8 mouse cellular contexts compared by ENCODE assay signal in the genomic region with DNA sequence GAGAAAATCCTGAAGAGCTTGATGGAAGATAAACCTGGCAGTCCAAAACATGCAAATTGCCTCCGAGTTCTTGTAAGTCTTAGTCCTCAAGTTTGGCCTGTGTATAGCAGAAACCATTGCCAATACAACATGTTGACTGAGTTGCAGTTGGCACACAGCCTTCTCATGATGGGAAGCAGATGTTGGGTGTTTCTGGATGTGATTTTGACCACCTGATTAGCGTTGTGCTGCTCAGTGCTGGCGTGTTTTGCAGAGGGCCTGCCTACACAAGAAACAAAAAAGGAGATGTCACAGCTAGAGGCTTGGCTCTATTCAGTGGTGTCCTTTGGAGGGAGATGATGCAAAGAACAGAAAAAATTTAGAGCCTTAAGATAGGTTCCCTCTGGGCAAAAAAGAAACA.
DNase-seq lines count a peak whose midpoint lies in the region; ATAC-seq lines count a peak whose summit lies in the region.

No protein-coding gene starts in this region.

- no peaks in the 10 kb centered on the region for H3K4me1 ChIP-seq in hindbrain, embryonic 16.5 days (ENCODE audit: control insufficient read depth, insufficient read depth, low read depth, low read length)
- no peaks in the 10 kb centered on the region for H3K4me1 ChIP-seq in hindbrain, embryonic 14.5 days (replicated peaks; ENCODE audit: control insufficient read depth, insufficient read depth, low read length)
- H3K4me1 ChIP-seq in embryonic facial prominence, embryonic 12.5 days = no peaks in the 10 kb centered on the region; the same call in 1 of the 2 replicates
- H3K4me1 ChIP-seq in heart, embryonic 16.5 days (ENCODE audit: control insufficient read depth, insufficient read depth, low read length) = 0 out of 2 replicates have a peak, but pooled peaks cover 3% of the 10 kb centered on the region
- H3K4me1 ChIP-seq in lung, embryonic 15.5 days = no peaks in the 10 kb centered on the region
- H3K4me1 ChIP-seq in midbrain, embryonic 10.5 days = no peaks in the 10 kb centered on the region

- no peak for DNase-seq in hindbrain, embryonic 14.5 days (ENCODE audit: low spot score)
- DNase-seq in spleen, adult 18-20 months = no peak
- DNase-seq in adrenal gland, adult (ENCODE audit: inconsistent age in 2 of 2, low spot score in 1 of 2) = no peak
- DNase-seq in midbrain, embryonic 10.5 days (ENCODE audit: low spot score) = no peak

- H3K4me2 ChIP-seq in hindbrain, embryonic 16.5 days (ENCODE audit: low read length) = no peak overlapping the region
- no peak overlapping the region for H3K4me2 ChIP-seq in hindbrain, embryonic 14.5 days (replicated peaks)
- no peak overlapping the region for H3K4me2 ChIP-seq in embryonic facial prominence, embryonic 12.5 days (replicated peaks)
- no peak overlapping the region for H3K4me2 ChIP-seq in heart, embryonic 16.5 days (ENCODE audit: low read depth, low read length)
- H3K4me2 ChIP-seq in lung, embryonic 15.5 days = no peak overlapping the region

- no peak overlapping the region for H3K27ac ChIP-seq in hindbrain, embryonic 16.5 days (ENCODE audit: low read depth, low read length)
- H3K27ac ChIP-seq in hindbrain, embryonic 14.5 days = no peak overlapping the region
- H3K27ac ChIP-seq in embryonic facial prominence, embryonic 12.5 days = no peak overlapping the region
- no peak overlapping the region for H3K27ac ChIP-seq in heart, embryonic 16.5 days (ENCODE audit: low read length)
- H3K27ac ChIP-seq in lung, embryonic 15.5 days = no peak overlapping the region
- no peak overlapping the region for H3K27ac ChIP-seq in midbrain, embryonic 10.5 days (replicated peaks)

- no peaks in the 10 kb centered on the region for H3K9me3 ChIP-seq in hindbrain, embryonic 16.5 days (ENCODE audit: control insufficient read depth, low read length)
- no peaks in the 10 kb centered on the region for H3K9me3 ChIP-seq in hindbrain, embryonic 14.5 days (ENCODE audit: control insufficient read depth, low read length)
- H3K9me3 ChIP-seq in embryonic facial prominence, embryonic 12.5 days = no peaks in the 10 kb centered on the region
- no peaks in the 10 kb centered on the region for H3K9me3 ChIP-seq in heart, embryonic 16.5 days (replicated peaks; ENCODE audit: control insufficient read depth, low read length)
- no peaks in the 10 kb centered on the region for H3K9me3 ChIP-seq in lung, embryonic 15.5 days
- H3K9me3 ChIP-seq in midbrain, embryonic 10.5 days (replicated peaks) = no peaks in the 10 kb centered on the region

- no peaks in the 10 kb centered on the region for H3K27me3 ChIP-seq in hindbrain, embryonic 16.5 days (replicated peaks; ENCODE audit: control insufficient read depth, insufficient read depth, low read length)
- no peaks in the 10 kb centered on the region for H3K27me3 ChIP-seq in hindbrain, embryonic 14.5 days (ENCODE audit: control insufficient read depth, insufficient read depth, low read length)
- no peaks in the 10 kb centered on the region for H3K27me3 ChIP-seq in embryonic facial prominence, embryonic 12.5 days
- no peaks in the 10 kb centered on the region for H3K27me3 ChIP-seq in heart, embryonic 16.5 days (ENCODE audit: control insufficient read depth, insufficient read depth, low read length)
- H3K27me3 ChIP-seq in lung, embryonic 15.5 days = no peaks in the 10 kb centered on the region
- no peaks in the 10 kb centered on the region for H3K27me3 ChIP-seq in midbrain, embryonic 10.5 days (ENCODE audit: low read depth, poor library complexity, severe bottlenecking)

- H3K36me3 ChIP-seq in hindbrain, embryonic 16.5 days (ENCODE audit: control insufficient read depth, insufficient read depth, low read length) = no peaks in the 10 kb centered on the region
- no peaks in the 10 kb centered on the region for H3K36me3 ChIP-seq in hindbrain, embryonic 14.5 days (replicated peaks; ENCODE audit: control insufficient read depth, insufficient read depth)
- H3K36me3 ChIP-seq in embryonic facial prominence, embryonic 12.5 days = no peaks in the 10 kb centered on the region
- H3K36me3 ChIP-seq in heart, embryonic 16.5 days (ENCODE audit: control insufficient read depth, insufficient read depth) = no peaks in the 10 kb centered on the region
- H3K36me3 ChIP-seq in lung, embryonic 15.5 days = no peaks in the 10 kb centered on the region
- H3K36me3 ChIP-seq in midbrain, embryonic 10.5 days = no peaks in the 10 kb centered on the region

- ATAC-seq in hindbrain, embryonic 16.5 days = peak; percentile 74; the same call in 1 of the 2 replicates
- no peak for ATAC-seq in hindbrain, embryonic 14.5 days (ENCODE audit: low FRiP score)
- ATAC-seq in embryonic facial prominence, embryonic 12.5 days (ENCODE audit: insufficient number of reproducible peaks, insufficient read depth, low FRiP score, low TSS enrichment) = 0 out of 2 replicates have a peak, but pooled peaks have one; percentile 47
- peak; percentile 65 for ATAC-seq in heart, embryonic 16.5 days (replicated peaks; ENCODE audit: extremely low read depth, insufficient read depth, low FRiP score)
- ATAC-seq in lung, embryonic 15.5 days (ENCODE audit: borderline replicate concordance, extremely low read depth, low FRiP score, low TSS enrichment) = peak; percentile 57; the same call in 1 of the 2 replicates

- WGBS in hindbrain, embryonic 16.5 days = 63% methylated on average over 3 of the region's 3 CpGs
- WGBS in hindbrain, embryonic 14.5 days = 75% methylated on average over 3 of the region's 3 CpGs
- WGBS in embryonic facial prominence, embryonic 12.5 days = 27% methylated on average over 3 of the region's 3 CpGs
- WGBS in heart, embryonic 16.5 days = 48% methylated on average over 3 of the region's 3 CpGs
- 28% methylated on average over 3 of the region's 3 CpGs for WGBS in lung, embryonic 15.5 days
- WGBS in midbrain, embryonic 10.5 days = 75% methylated on average over 3 of the region's 3 CpGs

- H3K9ac ChIP-seq in hindbrain, embryonic 16.5 days (ENCODE audit: low read depth, low read length) = no peak overlapping the region
- H3K9ac ChIP-seq in hindbrain, embryonic 14.5 days = no peak overlapping the region
- no peak overlapping the region for H3K9ac ChIP-seq in embryonic facial prominence, embryonic 12.5 days
- no peak overlapping the region for H3K9ac ChIP-seq in heart, embryonic 16.5 days (ENCODE audit: low read length)
- H3K9ac ChIP-seq in lung, embryonic 15.5 days = no peak overlapping the region

- H3K4me3 ChIP-seq in hindbrain, embryonic 16.5 days (ENCODE audit: low read length) = no peak overlapping the region
- H3K4me3 ChIP-seq in hindbrain, embryonic 14.5 days (replicated peaks; ENCODE audit: low read length) = no peak overlapping the region
- H3K4me3 ChIP-seq in embryonic facial prominence, embryonic 12.5 days = no peak overlapping the region
- no peak overlapping the region for H3K4me3 ChIP-seq in heart, embryonic 16.5 days (ENCODE audit: low read length)
- no peak overlapping the region for H3K4me3 ChIP-seq in lung, embryonic 15.5 days
- no peak overlapping the region for H3K4me3 ChIP-seq in midbrain, embryonic 10.5 days
